Mouse (Mus musculus): ENCODE data around the gene Rgs3.

The Rgs3 gene

GRCm38 (mm10) chr4:62606905-62607304 is 47.3 kb downstream of the Rgs3 start:
- DNase-seq: no peak

DNA sequence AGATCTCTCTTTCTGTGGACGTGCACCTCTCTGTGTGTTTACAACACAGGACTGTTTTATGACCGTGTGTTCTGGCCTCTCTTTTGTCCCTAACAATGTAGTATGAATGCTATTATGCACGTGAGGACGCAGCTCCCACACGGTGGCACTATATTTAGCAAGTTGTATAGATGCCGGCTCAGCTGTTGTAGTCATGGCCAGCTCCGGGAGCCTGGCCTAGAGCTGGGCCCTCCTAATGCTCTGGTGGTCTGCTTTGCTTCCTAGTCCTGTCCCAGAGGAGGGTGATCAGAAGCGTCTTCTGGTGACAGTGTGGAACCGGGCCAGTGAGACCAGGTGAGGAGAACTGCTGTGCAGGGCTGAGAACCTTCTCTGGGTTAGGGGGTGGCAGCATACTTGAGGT is 47.7 kb downstream of the Rgs3 start:
- DNase-seq: no peak

- no peak for DNase-seq
Observed at GRCm38 (mm10) chr4:62607805-62608204, 48.2 kb downstream of the Rgs3 start.

DNA sequence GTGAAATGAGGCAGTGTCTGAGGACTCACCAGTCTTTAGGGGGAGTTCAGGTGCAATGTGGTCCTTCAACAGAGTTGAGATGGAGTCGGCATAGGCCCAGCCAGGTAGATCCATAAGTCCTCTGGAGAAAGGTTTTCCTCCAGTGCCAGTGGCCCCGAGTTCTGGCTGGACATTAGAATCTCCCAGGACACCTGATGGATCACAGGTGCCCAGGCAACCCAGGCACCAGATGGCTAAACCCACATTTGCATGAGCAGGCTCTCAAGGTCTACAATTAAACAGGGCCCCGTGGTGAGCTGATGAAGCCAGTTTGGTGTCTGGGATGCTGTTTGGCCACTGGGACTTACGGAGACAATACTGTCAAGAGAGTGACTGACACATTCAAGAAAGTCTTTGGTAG is 49.7 kb downstream of the Rgs3 start:
- DNase-seq: no peak

DNA sequence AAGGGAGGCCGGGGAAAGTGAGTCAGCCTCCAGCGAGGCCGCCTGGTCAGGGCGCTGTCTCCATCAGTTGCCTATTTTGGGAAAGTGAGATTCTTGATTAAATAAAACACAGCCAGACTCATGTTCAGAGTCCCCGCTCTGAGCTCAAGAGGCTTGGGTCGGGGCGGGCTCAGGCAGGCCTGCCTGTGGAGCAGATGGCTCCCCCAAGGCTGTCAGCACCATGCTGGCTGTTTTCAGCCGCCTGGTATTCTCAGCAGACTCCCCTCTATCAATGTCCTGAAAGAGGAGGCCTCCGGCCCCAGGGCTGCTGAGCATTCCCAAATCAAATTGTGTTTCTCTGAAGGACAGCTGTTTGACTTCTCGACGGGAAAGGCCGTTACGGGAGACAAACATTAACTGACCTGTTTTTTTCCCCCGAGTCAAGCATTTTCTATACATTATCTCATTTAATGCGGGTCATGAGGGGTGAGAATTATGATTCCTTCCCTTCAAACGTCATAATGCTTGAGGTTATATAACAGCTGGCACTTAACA is 50.6 kb downstream of the Rgs3 start:
- no peak for DNase-seq

DNA sequence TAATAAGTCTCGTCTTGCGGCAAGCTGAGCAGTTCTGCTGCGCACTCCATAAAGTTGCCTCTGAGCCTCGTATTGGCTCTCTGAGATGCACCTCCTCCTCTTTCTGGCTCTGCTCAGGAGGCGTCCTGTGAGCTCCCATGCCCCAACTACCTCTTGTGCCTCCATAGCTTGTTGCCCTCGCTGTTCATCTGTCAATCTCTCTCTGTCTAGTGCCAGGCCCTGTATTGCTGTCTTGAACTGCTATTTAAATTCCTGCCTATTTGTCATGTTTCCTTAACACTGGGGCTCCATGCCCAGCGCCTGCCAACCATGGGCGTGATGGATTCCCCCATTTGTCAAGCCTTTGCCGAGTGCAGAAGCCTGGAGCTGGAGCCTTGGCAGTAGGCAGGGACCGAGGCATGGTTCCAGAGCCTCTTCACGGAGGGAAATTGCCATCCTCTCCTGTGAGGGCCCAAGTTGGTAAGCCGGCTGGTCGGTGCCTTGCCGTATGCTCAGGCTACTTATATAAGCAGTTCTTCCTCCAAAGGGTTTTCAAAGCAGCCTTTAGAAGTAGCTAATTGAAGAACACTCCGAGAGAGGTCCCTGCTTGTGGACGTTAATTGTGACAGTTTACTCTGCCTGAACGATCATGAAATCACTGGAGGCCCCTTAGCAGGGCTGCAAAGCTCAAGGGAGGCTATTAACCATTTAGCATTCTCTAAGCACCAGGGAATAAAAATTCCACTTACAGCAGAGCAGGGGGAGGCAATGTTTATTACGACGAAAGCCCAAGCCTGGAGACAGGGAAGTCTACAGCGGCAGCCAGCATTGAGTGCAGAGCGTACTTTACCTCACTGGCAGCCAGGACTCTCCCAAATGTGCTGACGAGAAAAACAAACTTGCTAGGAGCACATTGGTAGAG is 53.2 kb downstream of the Rgs3 start:
- peak; percentile 86 for DNase-seq

GRCm38 (mm10) chr4:62613646-62614365 is 54.2 kb downstream of the Rgs3 start:
- no peak for DNase-seq

GRCm38 (mm10) chr4:62617856-62618440 is 58.3 kb downstream of the Rgs3 start:
- no peak for DNase-seq

- DNase-seq: peak; percentile 50
Observed at GRCm38 (mm10) chr4:62619232-62619964, 59.8 kb downstream of the Rgs3 start.

- DNase-seq: no peak
Observed at GRCm38 (mm10) chr4:62619965-62620244, 60.3 kb downstream of the Rgs3 start.

GRCm38 (mm10) chr4:62621151-62621550 is 61.5 kb downstream of the Rgs3 start:
- no peak for DNase-seq

DNA sequence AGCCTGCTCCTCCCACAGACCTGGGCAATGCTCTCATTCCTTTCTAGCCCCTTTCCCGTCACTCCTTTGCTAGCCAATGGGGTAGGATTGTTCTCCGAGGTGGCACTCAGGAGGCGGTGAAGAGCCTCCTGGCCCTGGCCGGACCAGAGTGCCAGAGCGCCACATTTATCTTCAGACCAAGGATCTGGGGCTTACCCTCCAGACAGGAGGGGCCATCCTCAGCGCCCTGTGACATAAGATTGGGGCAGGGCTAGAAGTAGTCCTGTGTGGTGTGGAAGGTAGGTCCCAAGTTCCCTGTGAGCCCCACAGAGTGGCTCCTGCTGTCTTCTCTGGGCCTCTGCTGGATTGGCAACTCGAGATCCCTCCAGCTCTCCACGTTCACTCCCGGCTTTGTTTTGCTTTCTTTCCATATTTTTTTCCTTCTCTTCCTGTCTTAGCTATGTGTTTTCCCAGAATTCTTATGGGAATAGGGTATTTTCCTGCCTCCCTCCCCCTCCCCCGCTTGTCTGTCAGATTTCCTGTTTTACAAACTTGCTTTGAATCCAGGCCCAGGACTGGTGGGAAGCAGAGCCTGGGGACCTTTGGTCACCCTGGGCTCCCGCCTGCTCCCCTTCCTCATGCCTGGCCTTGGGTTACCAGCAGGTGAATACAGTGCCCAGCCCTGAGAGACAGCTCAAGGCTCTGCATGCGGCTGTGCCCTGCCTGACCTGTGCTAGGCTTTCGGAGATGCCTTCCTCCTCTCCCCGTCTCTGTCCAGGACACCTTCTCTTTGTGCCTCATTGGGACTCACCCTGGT is 62.4 kb downstream of the Rgs3 start:
- DNase-seq: no peak

- DNase-seq: no peak
Observed at GRCm38 (mm10) chr4:62623251-62624015, 63.8 kb downstream of the Rgs3 start.

GRCm38 (mm10) chr4:62624679-62625450 is 65.2 kb downstream of the Rgs3 start:
- no peak for DNase-seq

DNA sequence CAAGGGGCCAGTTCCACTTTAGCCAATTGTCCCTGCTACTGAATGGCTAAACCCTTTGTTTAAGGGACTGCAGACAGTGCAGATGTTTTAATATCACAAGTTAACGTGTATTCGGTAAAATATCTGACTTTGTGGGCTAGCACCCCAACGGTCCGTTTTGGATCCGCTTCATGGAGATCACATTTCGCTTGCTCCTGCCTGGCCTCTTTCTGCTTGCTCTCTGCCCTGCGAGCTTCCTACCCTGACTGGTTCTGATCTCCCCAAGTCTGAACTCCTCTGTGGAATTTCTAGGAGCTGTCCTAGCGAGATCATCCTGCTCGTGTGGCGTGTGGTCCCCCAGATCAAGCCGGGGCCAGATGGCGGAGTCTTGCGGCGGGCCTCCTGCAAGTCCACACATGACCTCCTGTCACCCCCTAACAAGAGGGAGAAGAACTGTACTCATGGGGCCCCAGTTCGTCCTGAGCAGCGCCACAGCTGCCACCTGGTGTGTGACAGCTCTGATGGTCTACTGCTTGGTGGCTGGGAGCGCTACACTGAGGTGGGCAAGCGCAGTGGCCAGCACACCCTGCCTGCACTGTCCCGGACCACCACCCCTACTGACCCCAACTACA is 65.9 kb downstream of the Rgs3 start:
- no peak for DNase-seq

DNA sequence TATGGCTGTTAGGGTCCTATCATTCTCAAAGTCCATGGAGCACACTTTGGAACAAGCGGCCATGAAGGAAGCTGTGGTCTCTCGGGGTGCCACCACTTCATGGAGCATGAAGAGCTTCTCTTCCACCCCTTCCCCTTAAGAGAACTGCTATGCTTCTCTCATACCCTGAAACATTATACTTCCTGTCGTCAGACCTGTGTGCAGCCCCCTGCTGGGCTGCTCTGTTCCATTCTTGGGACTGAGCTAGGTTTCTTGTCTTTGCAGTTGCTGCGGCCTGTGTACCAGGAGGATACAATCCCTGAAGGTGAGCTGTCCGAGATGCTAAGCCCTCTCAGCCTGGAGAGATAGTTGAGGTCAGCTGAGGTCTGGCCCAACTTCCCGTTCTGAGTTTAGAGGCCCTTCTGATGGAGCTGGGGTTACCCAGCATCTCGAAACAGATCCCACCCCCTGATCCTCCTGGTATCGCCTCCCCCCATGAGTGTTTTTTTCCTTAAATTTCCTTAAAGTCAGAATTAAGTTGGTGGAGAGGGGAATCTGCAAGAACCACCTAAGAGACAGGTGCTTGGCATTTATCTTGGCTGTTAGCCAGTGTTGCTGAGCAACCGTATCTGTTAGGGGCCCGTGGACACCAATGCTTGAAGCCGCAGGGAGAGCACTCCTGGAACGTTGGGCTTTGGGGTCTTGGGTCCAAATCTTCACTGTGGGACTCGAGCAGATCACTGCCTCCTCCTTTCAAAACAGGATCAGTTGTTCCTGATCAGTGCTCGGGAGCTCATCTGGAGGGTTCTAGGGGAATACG is 66.8 kb downstream of the Rgs3 start:
- DNase-seq: no peak

GRCm38 (mm10) chr4:62627331-62627730 is 67.7 kb downstream of the Rgs3 start:
- no peak for DNase-seq

DNA sequence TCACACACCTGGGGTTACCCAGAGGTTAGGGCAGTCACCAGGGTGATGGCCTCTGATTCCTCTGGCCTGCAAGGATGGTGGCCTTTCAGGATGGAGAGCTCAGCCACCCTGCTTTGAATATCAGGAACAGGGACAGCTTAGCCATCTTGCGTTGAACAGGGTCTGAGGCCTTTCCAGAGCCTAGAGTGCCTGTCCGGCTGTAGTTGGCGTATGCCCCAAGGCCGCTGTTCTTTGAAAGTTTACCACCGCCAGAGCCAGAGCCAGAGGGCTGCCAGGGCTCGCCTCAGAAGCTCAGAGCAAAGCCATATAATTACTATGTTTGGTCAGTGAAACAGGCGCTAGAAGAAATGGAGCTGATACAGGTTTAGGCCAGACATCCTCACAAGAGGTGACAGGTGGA is 68.9 kb downstream of the Rgs3 start:
- no peak for DNase-seq

GRCm38 (mm10) chr4:62629461-62629860 is 69.8 kb downstream of the Rgs3 start:
- DNase-seq: peak; percentile 42
